Mouse (Mus musculus): ENCODE data around the gene Ffar1.

GRCm38 (mm10) chr7:30859635-30860402, 1.5 kb downstream of the Ffar1 start:
- TF ChIP-seq EP300 (IDR thresholded peaks at IDR 0.05; ENCODE audit: low read depth) (no peak), CTCF (IDR thresholded peaks at IDR 0.05; ENCODE audit: low read depth) (peak; percentile 83)

All from liver, embryonic 14.5 days (tissue).